Mouse (Mus musculus) heart, adult 18-20 months (tissue): Measurements from ENCODE around the gene Hnrnph3. TPM values are rescaled to one million over a fixed set of nuclear protein-coding genes. Genes with fewer than 3 reads are reported as not detected.
A peak's percentile ranks its signal among the peaks of the same experiment; 100 is the strongest.
"Not testable (repeated sequence)": the region's sequence is repeated elsewhere in the genome, so short reads cannot be mapped to it uniquely, and the experiment has no call there.

Source experiments
- DNase-seq, 2 experiments: peaks; one replicate each; pipeline ENCODE4 v3.0.0; 2021 to 2022; ENCODE audit warnings: mixed read lengths in 1 of 2
- long read RNA-seq, 2 experiments: library from polyadenylated mRNA; stranded (forward); transcript quantifications; one replicate each; pipeline ENCODE4 v2.0.0; 2021
- total RNA-seq, 2 experiments: library from RNA; stranded (reverse); gene quantifications; 2 replicates each; pipeline ENCODE4 v1.2.3; 2021

Hnrnph3 gene
- total RNA-seq, result 10 to 100 TPM; 32.9 to 35.7 TPM
- long read RNA-seq, experiment 1, transcript Hnrnph3-201 (10 exons, 2,213 nt), result minor isoform, 7 of 36 reads
- long read RNA-seq, experiment 1, transcript Hnrnph3-202 (10 exons, 2,168 nt), result major isoform, 8 of 36 reads
- long read RNA-seq, experiment 1, partial matches to known transcripts, result 3 of 36 reads
- long read RNA-seq, experiment 1, other reads (novel, unspliced or antisense), result 16 of 36 reads
- long read RNA-seq, experiment 2, transcript Hnrnph3-202 (10 exons, 2,168 nt), result major isoform, 6 of 21 reads
- long read RNA-seq, experiment 2, partial matches to known transcripts, result 2 of 21 reads
- long read RNA-seq, experiment 2, other reads (novel, unspliced or antisense), result 8 of 21 reads

DNA sequence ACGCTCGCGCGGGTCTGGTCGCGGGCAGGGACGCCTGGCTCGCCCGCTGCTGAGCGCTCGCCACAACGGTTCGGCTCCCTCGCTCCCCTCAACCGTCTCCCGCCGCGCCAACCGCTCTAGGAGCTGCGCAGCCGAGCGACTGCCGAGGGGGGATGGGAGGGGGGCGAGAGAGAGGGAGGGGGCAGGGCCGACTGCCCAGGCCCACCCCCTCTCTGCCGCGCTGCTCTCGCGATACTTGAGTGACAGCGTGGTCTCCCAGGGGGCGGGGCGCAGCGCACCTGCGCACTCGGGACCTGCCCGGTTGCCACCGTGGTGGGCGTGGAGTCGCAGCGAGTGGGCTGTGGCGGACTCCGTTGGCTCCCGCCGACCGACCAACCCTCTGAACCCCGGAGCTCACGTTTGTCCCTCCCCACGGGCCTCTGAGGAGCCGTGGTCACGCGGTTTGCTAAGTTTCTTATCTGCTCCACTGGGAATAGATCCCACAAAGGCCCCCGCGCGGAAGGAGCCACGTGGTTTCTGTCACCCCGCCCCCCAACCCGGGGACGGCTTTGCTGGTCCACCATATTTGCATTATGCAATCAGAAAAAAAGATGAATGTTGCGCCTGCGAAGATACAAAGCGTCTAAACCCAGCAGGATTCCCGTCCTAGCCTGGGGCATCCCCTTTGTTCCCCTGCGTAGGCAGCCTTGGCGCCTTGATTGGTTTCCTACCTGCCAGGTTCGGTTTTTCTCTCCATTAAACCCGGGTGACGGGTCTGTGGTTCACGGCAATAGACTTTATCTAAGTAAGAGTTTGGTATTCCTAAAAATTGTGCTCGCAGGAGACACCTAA is at the start of gene Hnrnph3, which contains the start of gene Pbld2:
Gene Hnrnph3, minus strand, starts transcription at position 469 of the 831 bp plus-strand sequence.
Gene Pbld2, plus strand, starts transcription at position 567 of the 831 bp plus-strand sequence.
- DNase-seq, result peak; percentile 98 to 99

DNA sequence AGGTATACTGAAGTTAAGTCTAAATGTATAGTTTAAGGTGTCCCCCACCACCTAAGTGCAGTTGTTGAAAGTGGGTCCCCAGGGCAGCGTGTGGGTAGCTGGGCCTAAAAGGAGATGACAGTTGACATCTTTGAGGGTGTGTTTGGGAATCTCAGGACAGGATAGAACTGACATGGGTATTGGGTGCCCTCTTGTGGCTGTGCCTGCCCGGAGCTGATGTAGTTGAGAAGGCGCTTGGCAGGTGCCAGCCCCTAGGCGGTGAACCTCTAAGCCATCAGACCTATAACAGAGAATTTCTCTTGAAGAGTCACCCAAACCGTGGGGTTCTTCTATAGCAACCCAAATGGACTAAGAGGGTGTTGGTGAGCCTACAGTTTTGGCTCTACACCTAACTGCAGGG is 42.0 kb upstream of the Hnrnph3 start:
- peak; percentile 79 to 86 for DNase-seq

GRCm38 (mm10) chr10:63065561-63065960 is 41.5 kb upstream of the Hnrnph3 start:
- DNase-seq, result no peak

GRCm38 (mm10) chr10:63064516-63064915 is 40.5 kb upstream of the Hnrnph3 start:
- no peak for DNase-seq

- no peak for DNase-seq
Measured at GRCm38 (mm10) chr10:63063365-63063764, 39.3 kb upstream of the Hnrnph3 start.

DNA sequence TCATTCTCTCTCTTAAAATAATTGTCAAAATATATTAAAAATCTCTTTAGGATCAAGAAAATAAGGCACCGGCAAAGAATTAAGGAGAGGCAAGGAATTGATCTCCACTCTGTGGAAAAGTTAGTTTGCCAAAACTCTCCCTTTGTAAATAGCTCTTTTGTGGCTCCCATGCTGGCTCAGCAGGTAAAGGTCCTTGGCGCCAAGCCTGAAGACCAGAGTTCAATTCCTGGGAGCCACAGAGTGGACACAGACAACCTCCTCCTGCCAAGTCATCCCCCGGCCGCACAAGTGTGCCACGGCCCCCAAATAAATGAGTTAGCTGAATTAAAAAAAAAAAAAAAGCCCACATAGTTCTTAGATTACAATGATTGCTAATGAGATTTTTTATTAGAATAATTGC is 38.7 kb upstream of the Hnrnph3 start:
- DNase-seq, result no peak

DNA sequence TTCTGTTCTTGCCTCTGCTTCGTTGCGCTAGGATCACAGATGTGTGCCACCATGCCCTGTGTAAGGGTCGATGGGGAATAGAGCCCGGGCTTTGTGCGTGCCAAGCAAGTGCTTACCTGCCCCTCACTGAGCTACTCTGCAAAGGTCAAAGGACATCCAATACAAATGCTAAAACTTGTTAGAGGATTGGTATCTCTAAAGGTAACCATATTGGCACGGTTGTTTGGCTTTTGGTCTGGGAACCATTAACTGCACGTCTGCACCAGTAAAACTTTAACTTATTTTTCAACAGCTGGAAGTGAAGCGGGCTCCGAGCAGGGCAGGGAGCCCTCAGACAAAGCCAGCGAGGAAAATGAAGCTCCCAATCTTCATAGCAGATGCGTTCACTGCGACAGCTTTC is 37.2 kb upstream of the Hnrnph3 start:
- no peak for DNase-seq

DNA sequence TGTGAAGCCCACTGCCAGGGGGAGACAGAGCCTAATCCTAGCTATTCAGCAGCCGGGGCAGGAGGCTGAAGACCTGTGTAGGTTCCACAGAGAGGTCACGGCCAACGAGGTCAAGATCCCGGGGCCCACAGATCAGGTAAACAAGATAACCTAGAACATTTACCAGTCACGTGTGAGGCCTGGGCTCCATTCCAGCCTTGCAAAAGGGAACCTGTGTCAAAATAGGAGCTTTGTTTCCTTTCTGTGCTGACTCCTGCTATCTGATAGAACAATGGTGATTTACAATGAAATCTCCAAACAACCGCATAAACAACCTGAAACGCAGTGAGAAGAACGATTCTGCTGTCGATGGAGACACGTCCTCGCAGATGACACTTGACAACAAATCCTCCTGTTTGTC is 36.4 kb upstream of the Hnrnph3 start:
- peak; percentile 65 to 74 for DNase-seq

GRCm38 (mm10) chr10:63059862-63060261 is 35.8 kb upstream of the Hnrnph3 start, which contains the start of gene Pbld1:
TSS of gene Pbld1 (plus strand) at chr10:63060162.
- no peak for DNase-seq

DNA sequence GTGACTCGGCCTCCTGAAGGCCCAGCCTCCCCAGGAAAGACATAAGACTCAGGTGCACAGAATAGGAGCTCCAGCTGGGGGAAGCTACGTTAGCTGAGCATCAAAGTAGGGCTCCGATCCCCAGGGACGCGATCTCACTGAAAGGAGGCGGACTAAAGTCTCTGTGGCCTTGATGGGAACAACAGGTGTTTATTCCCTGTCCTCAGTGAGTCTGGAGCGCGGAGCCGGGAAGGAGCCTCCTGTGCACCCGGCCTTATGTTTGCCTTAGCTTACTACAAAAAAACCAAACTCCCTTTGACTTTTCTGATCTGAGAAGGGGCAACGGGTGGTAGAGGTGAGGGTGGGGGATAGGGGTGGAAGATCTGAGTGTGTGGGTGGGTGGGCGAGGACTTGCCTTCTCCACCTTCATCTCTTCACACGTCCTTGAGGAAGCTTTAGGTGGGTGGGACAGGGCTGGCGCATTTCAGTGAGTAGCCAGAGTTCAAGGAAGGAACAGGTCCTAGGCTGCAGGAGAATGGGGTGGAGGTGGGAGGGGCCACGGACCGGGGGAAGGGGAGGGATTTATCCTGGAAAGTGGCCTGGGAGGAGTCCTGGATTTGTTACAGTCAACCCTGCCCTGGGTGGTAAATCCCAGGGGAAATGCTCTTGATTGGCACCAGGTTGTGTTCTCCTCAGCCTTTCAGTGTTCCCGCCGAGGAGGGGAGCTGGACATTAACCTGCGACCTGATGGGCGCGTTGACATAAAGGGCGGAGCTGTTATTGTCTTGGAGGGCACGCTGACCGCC is 33.1 kb upstream of the Hnrnph3 start:
- peak; percentile 40 to 75 for DNase-seq

DNA sequence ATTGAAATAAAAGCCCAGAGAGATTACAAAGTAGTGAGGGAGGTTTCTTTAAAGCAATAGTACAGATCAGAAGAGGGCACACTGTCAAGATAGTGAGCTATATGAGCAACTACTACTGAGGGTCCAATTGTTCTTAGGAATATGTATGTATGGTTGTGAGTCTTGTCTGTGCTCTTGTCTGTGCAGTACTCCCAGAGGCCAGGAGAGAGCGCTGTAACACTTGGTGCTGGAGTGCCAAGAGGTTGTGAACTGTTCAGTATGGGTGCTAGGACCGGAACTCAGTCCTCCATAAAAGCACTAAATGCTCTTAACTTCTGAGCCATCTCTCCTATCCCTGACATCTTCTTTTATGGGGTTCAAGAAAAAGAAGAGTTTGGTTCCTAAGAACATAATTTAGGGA is 30.6 kb upstream of the Hnrnph3 start:
- DNase-seq, result no peak

- not testable (repeated sequence) for DNase-seq
Measured at GRCm38 (mm10) chr10:63054071-63054470, 30.1 kb upstream of the Hnrnph3 start.

DNA sequence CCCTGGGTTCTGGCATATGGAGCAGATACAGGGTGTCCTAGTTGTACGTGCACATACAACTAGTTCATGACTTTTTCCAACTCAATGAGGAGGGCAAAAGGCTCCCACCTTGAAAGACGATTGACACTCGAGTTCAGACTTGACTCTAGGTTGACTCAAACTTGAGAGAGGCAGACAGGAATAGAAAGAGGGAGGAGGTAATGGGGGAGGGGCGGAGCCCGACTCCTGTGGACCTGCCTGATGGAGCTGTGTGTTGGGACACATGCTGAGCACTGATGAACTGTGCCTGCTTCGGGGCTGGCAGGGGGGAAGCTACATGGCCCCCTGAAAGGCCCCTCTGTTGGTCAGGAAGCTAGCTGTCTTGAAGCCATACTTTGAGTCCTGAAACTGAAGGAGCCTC is 29.0 kb upstream of the Hnrnph3 start:
- no peak for DNase-seq

- no peak for DNase-seq
Measured at GRCm38 (mm10) chr10:63052011-63052410, 28.0 kb upstream of the Hnrnph3 start.

GRCm38 (mm10) chr10:63051267-63051666 is 27.2 kb upstream of the Hnrnph3 start:
- DNase-seq, result no peak

DNA sequence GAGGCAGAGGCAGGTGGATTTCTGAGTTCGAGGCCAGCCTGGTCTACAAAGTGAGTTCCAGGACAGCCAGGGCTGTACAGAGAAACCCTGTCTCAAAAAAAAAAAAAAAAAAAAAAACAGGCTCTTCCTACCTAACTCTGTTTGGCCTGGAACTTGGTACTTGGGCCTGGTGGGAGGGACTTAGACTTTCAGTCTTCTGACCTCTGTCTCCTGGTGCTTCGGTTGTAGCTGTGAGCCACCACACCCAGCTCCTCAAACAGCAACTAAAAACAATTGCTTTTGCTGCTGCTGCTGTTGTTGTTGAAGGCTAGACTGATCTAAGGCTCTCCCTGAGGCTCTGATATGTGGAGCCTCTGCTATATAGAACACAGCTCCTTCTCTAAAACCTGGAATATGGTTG is 25.1 kb upstream of the Hnrnph3 start:
- DNase-seq, result peak in 1 of 2 experiments; percentile 37

DNA sequence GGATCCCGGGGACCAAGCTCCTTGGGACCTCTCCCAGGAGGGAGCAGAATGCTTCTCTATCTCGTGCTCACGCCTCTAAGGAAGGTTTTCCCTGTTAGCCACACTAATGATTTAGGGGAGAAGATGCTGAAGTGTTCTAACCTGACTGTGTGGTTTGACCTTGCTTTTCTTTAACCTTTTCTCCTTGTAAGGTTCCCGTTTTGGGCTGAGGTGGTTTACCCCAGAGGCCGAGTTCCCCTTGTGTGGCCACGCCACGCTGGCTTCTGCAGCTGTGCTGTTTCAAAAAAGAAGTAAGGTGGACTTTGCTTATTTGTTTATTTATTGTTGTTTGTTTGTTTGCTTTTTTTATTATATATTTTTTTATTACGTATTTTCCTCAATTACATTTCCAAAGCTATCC is 23.7 kb upstream of the Hnrnph3 start:
- no peak for DNase-seq

DNA sequence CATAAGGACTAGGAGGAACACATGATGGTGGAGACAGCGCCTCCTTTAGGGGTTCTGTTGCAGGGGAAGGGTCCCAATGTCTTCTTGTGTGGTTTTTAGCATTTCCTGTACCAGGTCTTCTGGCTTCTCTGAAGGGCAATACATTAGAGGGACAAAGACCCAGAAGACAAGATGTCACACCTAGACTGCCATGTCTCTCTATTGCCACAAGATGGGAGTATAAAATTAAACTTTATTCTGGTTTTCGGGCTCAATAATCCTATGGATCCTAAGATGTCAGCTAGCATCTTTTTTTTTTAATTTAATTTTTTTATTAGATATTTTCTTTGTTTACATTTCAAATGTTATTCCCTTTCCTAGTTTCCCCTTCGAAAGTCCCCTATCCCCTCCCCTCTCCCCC is 19.1 kb upstream of the Hnrnph3 start:
- DNase-seq, result no peak

GRCm38 (mm10) chr10:63039867-63040628 is 16.0 kb upstream of the Hnrnph3 start:
- no peak for DNase-seq

GRCm38 (mm10) chr10:63038571-63039320 is 14.7 kb upstream of the Hnrnph3 start:
- no peak for DNase-seq

DNA sequence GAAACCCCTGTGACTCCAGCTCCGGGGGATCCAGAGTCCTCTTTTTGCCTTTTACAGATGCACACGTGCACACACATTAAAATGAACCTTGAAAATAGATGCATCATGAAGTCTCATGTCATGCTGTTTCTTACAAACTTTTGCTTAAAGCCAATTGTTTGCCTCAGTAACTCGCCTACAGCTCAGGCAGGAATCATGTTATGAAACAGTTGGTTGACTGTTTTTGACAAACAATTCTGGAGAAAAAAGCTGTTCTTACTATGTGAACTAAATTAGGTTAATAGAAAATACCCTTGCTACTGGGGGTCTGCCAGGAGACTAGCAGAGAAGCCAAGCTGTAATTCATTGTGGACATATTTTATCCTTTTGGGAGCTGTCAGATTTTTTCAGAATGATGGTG is 8.9 kb upstream of the Hnrnph3 start:
- DNase-seq, result no peak
